Mouse (Mus musculus): ENCODE data around the gene Ranbp2.

DNA sequence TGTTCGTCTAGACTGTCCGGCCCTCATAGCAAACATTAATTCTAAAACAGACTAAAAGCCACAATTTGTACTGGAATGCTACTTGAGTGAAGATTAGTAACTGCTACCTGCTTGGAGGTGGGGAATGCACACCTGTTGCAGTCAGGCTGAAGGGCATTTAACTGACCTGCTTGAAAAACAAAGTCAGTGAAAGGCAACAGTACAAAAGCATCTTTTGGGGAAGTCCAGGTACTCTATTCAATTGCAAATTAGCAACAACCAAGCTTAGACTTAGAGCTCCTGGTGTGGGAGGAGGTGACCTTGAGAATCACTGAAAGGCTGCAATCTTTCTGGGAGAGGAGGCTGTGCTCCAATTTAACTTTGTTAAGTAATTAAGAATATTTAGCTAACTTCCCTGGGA, 85.5 kb downstream of the Ranbp2 start:
- TF ChIP-seq CTCF (IDR thresholded peaks at IDR 0.05; ENCODE audit: borderline replicate concordance, control insufficient read depth, extremely low read depth, insufficient read depth, low read length, poor library complexity) (no peak), POLR2A (IDR thresholded peaks at IDR 0.05; ENCODE audit: control insufficient read depth, extremely low read depth, insufficient read depth, low read length, poor library complexity) (no peak)
